25 mouse cellular contexts compared by ENCODE assay signal in the genomic region with DNA sequence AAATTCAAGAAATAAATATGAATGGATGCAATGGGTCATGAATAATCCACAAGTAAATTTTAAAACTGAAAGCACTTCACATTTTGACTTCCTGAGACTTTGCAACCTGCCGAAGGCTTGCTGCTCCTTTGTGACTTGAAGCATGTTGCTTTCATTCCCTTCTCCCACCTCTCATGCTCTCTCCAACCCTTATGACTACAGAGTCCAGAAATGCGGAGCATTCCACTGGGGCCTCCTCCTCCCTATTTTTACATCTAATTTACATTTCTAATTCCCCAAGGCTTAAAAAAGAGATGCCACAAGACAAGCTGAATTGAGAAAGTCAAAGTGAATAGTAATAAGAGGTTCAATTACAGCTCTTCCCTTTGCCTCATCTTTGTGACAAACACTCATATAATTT.
DNase-seq lines count a peak whose midpoint lies in the region; ATAC-seq and TF ChIP-seq lines count a peak whose summit lies in the region.
"Had no signal": no experiment of that assay in that cellular context is flagged by ENCODE, and none has a peak within 500 bp of the region (broad histone marks: within the 10 kb centered on the region; RNA-seq: fewer than 3 reads in every experiment).

No protein-coding gene starts in this region.

- H3K4me1 ChIP-seq in forebrain, embryonic 14.5 days (ENCODE audit: control insufficient read depth, insufficient read depth, low read length), result 0 out of 2 replicates have a peak, but pooled peaks cover 3% of the 10 kb centered on the region
- H3K4me1 ChIP-seq in forebrain, embryonic 11.5 days (replicated peaks; ENCODE audit: control insufficient read depth, insufficient read depth, low read length), result no peaks in the 10 kb centered on the region; the same call in 1 of the 2 replicates
- H3K4me1 ChIP-seq: hindbrain, embryonic 13.5 days; intestine, embryonic 15.5 days; kidney, embryonic 15.5 days had no signal

- 30% methylated on average over 2 of the region's 2 CpGs for WGBS in forebrain, embryonic 14.5 days
- WGBS in forebrain, embryonic 11.5 days, result 63% methylated on average over 2 of the region's 2 CpGs

- no peak for TF ChIP-seq POLR2A in brain, embryonic 14.5 days (IDR thresholded peaks at IDR 0.05; ENCODE audit: borderline replicate concordance, extremely low read depth, insufficient read depth, insufficient read length, poor library complexity, severe bottlenecking)

- peak; percentile 16 for DNase-seq in forebrain, embryonic 14.5 days (ENCODE audit: low spot score)
- DNase-seq in forebrain, embryonic 11.5 days (ENCODE audit: low spot score), result no peak
- peak; percentile 39 for DNase-seq in Muller cell, postnatal 12 days (ENCODE audit: inconsistent ontology term)
- peak; percentile 31 for DNase-seq in brain, embryonic 14.5 days (ENCODE audit: low read depth)
- no peak for DNase-seq in yolk sac, embryonic 10.5 days (ENCODE audit: low spot score)
- no peak for DNase-seq in heart, postnatal 14 days
- DNase-seq: adrenal gland, adult 8-10 months; adrenal gland, postnatal 25 days; B cell, adult 2 months; cerebellum, adult 11-12 months; cerebellum, adult 8-10 months; cerebellum, postnatal 36 days; gastrocnemius, adult 2 months; gastrocnemius, postnatal 14 days; heart, adult 11 months; heart, postnatal 36 days; kidney, adult 11 months; kidney, adult 8-10 months had no signal

- no peaks in the 10 kb centered on the region for H3K9me3 ChIP-seq in forebrain, embryonic 14.5 days (replicated peaks; ENCODE audit: control insufficient read depth, low read length)
- no peaks in the 10 kb centered on the region for H3K9me3 ChIP-seq in forebrain, embryonic 11.5 days (ENCODE audit: control insufficient read depth, low read length)
- H3K9me3 ChIP-seq: hindbrain, embryonic 10.5 days; hindbrain, embryonic 13.5 days; intestine, embryonic 15.5 days; kidney, embryonic 15.5 days had no signal

- intact Hi-C loops in heart, postnatal 14 days (cut with DNase I), result no loop called here

- H3K9ac ChIP-seq in forebrain, embryonic 14.5 days (ENCODE audit: low read length), result no peak overlapping the region
- H3K9ac ChIP-seq in forebrain, embryonic 11.5 days (ENCODE audit: low read length), result no peak overlapping the region
- H3K9ac ChIP-seq: hindbrain, embryonic 13.5 days; intestine, embryonic 15.5 days; kidney, embryonic 15.5 days had no signal

- H3K4me3 ChIP-seq in forebrain, embryonic 14.5 days (ENCODE audit: low read depth, low read length), result no peak overlapping the region
- no peak overlapping the region for H3K4me3 ChIP-seq in forebrain, embryonic 11.5 days (ENCODE audit: low read depth, low read length)
- H3K4me3 ChIP-seq: gastrocnemius, adult 2 months; hindbrain, embryonic 10.5 days; hindbrain, embryonic 13.5 days; intestine, embryonic 15.5 days; kidney, embryonic 15.5 days had no signal

- ATAC-seq in forebrain, embryonic 14.5 days, result peak; percentile 37; the same call in 1 of the 2 replicates
- no peak for ATAC-seq in forebrain, embryonic 11.5 days (replicated peaks; ENCODE audit: low FRiP score)
- ATAC-seq: intestine, embryonic 15.5 days had no signal

- no peaks in the 10 kb centered on the region for H3K36me3 ChIP-seq in forebrain, embryonic 14.5 days (ENCODE audit: control insufficient read depth, insufficient read depth, low read length)
- no peaks in the 10 kb centered on the region for H3K36me3 ChIP-seq in forebrain, embryonic 11.5 days (ENCODE audit: control insufficient read depth, insufficient read depth, low read length)
- H3K36me3 ChIP-seq: G1E; hindbrain, embryonic 10.5 days; hindbrain, embryonic 13.5 days; intestine, embryonic 15.5 days; kidney, embryonic 15.5 days had no signal

- TF ChIP-seq CTCF in brain, embryonic 14.5 days (IDR thresholded peaks at IDR 0.05; ENCODE audit: borderline replicate concordance, extremely low read depth, insufficient read depth, insufficient read length), result no peak

- no peaks in the 10 kb centered on the region for H3K27me3 ChIP-seq in forebrain, embryonic 14.5 days (replicated peaks; ENCODE audit: control insufficient read depth, insufficient read depth, low read length)
- no peaks in the 10 kb centered on the region for H3K27me3 ChIP-seq in forebrain, embryonic 11.5 days (ENCODE audit: control insufficient read depth, insufficient read depth, low read length)
- H3K27me3 ChIP-seq: CH12.LX; hindbrain, embryonic 13.5 days; intestine, embryonic 15.5 days; kidney, embryonic 15.5 days had no signal

- H3K27ac ChIP-seq in forebrain, embryonic 14.5 days (ENCODE audit: low read depth, low read length), result no peak overlapping the region
- H3K27ac ChIP-seq in forebrain, embryonic 11.5 days (ENCODE audit: low read depth, low read length), result no peak overlapping the region
- H3K27ac ChIP-seq: gastrocnemius, adult 2 months; hindbrain, embryonic 10.5 days; hindbrain, embryonic 13.5 days; intestine, embryonic 15.5 days; kidney, embryonic 15.5 days had no signal

- H3K4me2 ChIP-seq in forebrain, embryonic 14.5 days (ENCODE audit: low read length), result no peak overlapping the region
- no peak overlapping the region for H3K4me2 ChIP-seq in forebrain, embryonic 11.5 days (ENCODE audit: low read depth, low read length, severe bottlenecking)
- H3K4me2 ChIP-seq: heart, embryonic 11.5 days; hindbrain, embryonic 13.5 days; intestine, embryonic 15.5 days; kidney, embryonic 15.5 days had no signal

Comparison
In these comparisons a context has a peak if more than half of its experiments do, and no peak if none do; other contexts are left out.
1. DNase-seq: peak in forebrain, embryonic 14.5 days (single experiment), Muller cell, postnatal 12 days (single experiment) and brain, embryonic 14.5 days (single experiment); none in forebrain, embryonic 11.5 days (single experiment), yolk sac, embryonic 10.5 days (single experiment) and heart, postnatal 14 days (0 of 2).